Comparison of ENCODE assay signal across 9 mouse cellular contexts in the genomic region with DNA sequence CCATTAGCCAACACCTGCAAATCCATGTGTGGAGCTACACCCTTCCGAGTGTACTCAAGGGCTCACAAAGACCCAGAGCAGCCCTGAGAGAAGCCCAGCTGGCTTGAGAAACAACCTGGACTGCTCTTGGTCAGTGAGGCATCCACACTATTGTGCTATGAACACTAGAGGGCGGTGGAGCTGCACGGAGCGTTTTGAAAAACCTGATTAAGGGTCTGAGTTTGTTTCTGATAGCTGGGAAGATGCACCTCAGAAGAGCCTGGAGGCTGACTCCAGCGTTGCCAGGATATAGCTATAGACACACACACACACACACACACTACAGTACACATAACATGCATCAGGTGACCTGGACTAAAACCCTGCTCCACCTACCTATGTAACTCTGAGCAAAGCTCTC.
DNase-seq lines count a peak whose midpoint lies in the region; ATAC-seq lines count a peak whose summit lies in the region.
"Had no signal": no experiment of that assay in that cellular context is flagged by ENCODE, and none has a peak within 500 bp of the region (broad histone marks: within the 10 kb centered on the region; RNA-seq: fewer than 3 reads in every experiment).

No protein-coding gene starts in this region.

- no peak overlapping the region for H3K4me3 ChIP-seq in embryonic facial prominence, embryonic 14.5 days (ENCODE audit: low read depth, low read length)
- H3K4me3 ChIP-seq in hindbrain, embryonic 11.5 days (ENCODE audit: low read depth, low read length), result no peak overlapping the region
- H3K4me3 ChIP-seq: heart, embryonic 15.5 days had no signal

- H3K27me3 ChIP-seq in embryonic facial prominence, embryonic 14.5 days (replicated peaks; ENCODE audit: control insufficient read depth, insufficient read depth, low read length), result no peaks in the 10 kb centered on the region
- no peaks in the 10 kb centered on the region for H3K27me3 ChIP-seq in hindbrain, embryonic 11.5 days (ENCODE audit: control insufficient read depth, insufficient read depth, low read length)

- no peak overlapping the region for H3K4me2 ChIP-seq in embryonic facial prominence, embryonic 14.5 days (ENCODE audit: low read depth, low read length)
- no peak overlapping the region for H3K4me2 ChIP-seq in hindbrain, embryonic 11.5 days (replicated peaks; ENCODE audit: low read depth, low read length)
- H3K4me2 ChIP-seq: heart, embryonic 15.5 days had no signal

- peaks cover 7% of the 10 kb centered on the region; the same call in 1 of the 2 replicates for H3K9me3 ChIP-seq in embryonic facial prominence, embryonic 14.5 days (ENCODE audit: control insufficient read depth, low read length)
- H3K9me3 ChIP-seq in hindbrain, embryonic 11.5 days (ENCODE audit: control insufficient read depth, low read length), result no peaks in the 10 kb centered on the region

- H3K9ac ChIP-seq in embryonic facial prominence, embryonic 14.5 days (ENCODE audit: low read depth, low read length), result no peak overlapping the region
- H3K9ac ChIP-seq in hindbrain, embryonic 11.5 days (ENCODE audit: low read depth, low read length), result no peak overlapping the region
- H3K9ac ChIP-seq: heart, embryonic 15.5 days had no signal

- no peak overlapping the region for H3K27ac ChIP-seq in embryonic facial prominence, embryonic 14.5 days (replicated peaks; ENCODE audit: low read depth, low read length)
- H3K27ac ChIP-seq in hindbrain, embryonic 11.5 days (ENCODE audit: low read depth, low read length), result no peak overlapping the region
- H3K27ac ChIP-seq: heart, embryonic 15.5 days had no signal

- DNase-seq in ES-CJ7 (ENCODE audit: low read depth, low spot score), result peak; percentile 58
- DNase-seq in adrenal gland, postnatal 36 days, result peak; percentile 63 to 76
- peak; percentile 78 for DNase-seq in embryonic facial prominence, embryonic 14.5 days (ENCODE audit: low spot score)
- peak; percentile 85 for DNase-seq in hindbrain, embryonic 11.5 days (ENCODE audit: low spot score)
- peak; percentile 57 for DNase-seq in layer of hippocampus, adult 9-10 months (ENCODE audit: low spot score)
- DNase-seq in lung, postnatal 25 days (ENCODE audit: low spot score), result peak; percentile 48
- peak; percentile 79 for DNase-seq in retina, postnatal 1 day

- H3K36me3 ChIP-seq in embryonic facial prominence, embryonic 14.5 days (ENCODE audit: control insufficient read depth, insufficient read depth, low read length), result no peaks in the 10 kb centered on the region
- no peaks in the 10 kb centered on the region for H3K36me3 ChIP-seq in hindbrain, embryonic 11.5 days (ENCODE audit: control insufficient read depth, insufficient read depth, low read length)
- H3K36me3 ChIP-seq: heart, embryonic 15.5 days had no signal

- 15% methylated on average over 5 of the region's 5 CpGs for WGBS in embryonic facial prominence, embryonic 14.5 days
- WGBS in hindbrain, embryonic 11.5 days, result 10% methylated on average over 5 of the region's 5 CpGs

- no peaks in the 10 kb centered on the region for H3K4me1 ChIP-seq in embryonic facial prominence, embryonic 14.5 days (ENCODE audit: control insufficient read depth, insufficient read depth, low read length)
- no peaks in the 10 kb centered on the region for H3K4me1 ChIP-seq in hindbrain, embryonic 11.5 days (replicated peaks; ENCODE audit: control insufficient read depth, insufficient read depth, low read length)
- H3K4me1 ChIP-seq: heart, embryonic 15.5 days had no signal

- no peak for ATAC-seq in embryonic facial prominence, embryonic 14.5 days (ENCODE audit: low read depth)
- ATAC-seq in hindbrain, embryonic 11.5 days (ENCODE audit: low FRiP score), result peak; percentile 81; the same call in 1 of the 2 replicates
- no peak for ATAC-seq in activated CD4-positive, CD25-positive, alpha-beta regulatory T cell, adult 4 months
